Mouse (Mus musculus) hindbrain, embryonic 11.5 days (tissue): Measurements from ENCODE around the gene Lck. TPM values are rescaled to one million over a fixed set of nuclear protein-coding genes. Genes with fewer than 3 reads are reported as not detected.

Experiments
- ATAC-seq: fragments of 200-750 bp; cut with Nextera tagmentation; 2 replicates; pipeline ENCODE4 v1.8.0; 2017; ENCODE audit warnings: mild to moderate bottlenecking, moderate TSS enrichment, moderate library complexity; ENCODE audit not compliant: low FRiP score
- DNase-seq: peaks from one replicate; pipeline ENCODE4 v3.0.0-alpha.2; 2015; ENCODE audit warnings: low spot score
- H3K27ac ChIP-seq: fragments of 300-500 bp; sonication (generic); 2 replicates; pipeline ENCODE4 v1.5.1; 2014; ENCODE audit warnings: mild to moderate bottlenecking, low read depth, low read length
- H3K27me3 ChIP-seq: fragments of 300-500 bp; sonication (generic); 2 replicates; pipeline ENCODE4 v1.6.1; 2014; ENCODE audit warnings: mild to moderate bottlenecking, low read length, moderate library complexity, mixed read lengths; ENCODE audit not compliant: control insufficient read depth, insufficient read depth
- H3K36me3 ChIP-seq: fragments of 300-500 bp; sonication (generic); 2 replicates; pipeline ENCODE4 v1.6.1; 2014; ENCODE audit warnings: mild to moderate bottlenecking, low read length, moderate library complexity, mixed read lengths; ENCODE audit not compliant: control insufficient read depth, insufficient read depth
- H3K4me1 ChIP-seq: fragments of 300-500 bp; sonication (generic); replicated peaks from 2 replicates; pipeline ENCODE4 v1.6.1; 2014; ENCODE audit warnings: low read length, mixed read lengths; ENCODE audit not compliant: control insufficient read depth, insufficient read depth
- H3K4me2 ChIP-seq: fragments of 300-500 bp; sonication (generic); replicated peaks from 2 replicates; pipeline ENCODE4 v1.6.1; 2014; ENCODE audit warnings: mild to moderate bottlenecking, low read depth, low read length
- H3K4me3 ChIP-seq: fragments of 300-500 bp; sonication (generic); 2 replicates; pipeline ENCODE4 v1.5.1; 2014; ENCODE audit warnings: low read depth, low read length
- H3K9ac ChIP-seq: fragments of 300-500 bp; sonication (generic); 2 replicates; pipeline ENCODE4 v1.6.1; 2014; ENCODE audit warnings: low read depth, low read length
- H3K9me3 ChIP-seq: fragments of 300-500 bp; sonication (generic); 2 replicates; pipeline ENCODE4 v1.6.1; 2016; ENCODE audit warnings: low read length; ENCODE audit not compliant: control insufficient read depth
- WGBS: fragments of 180-500 bp; shearing (Covaris S2); extraction: QIAGEN DNeasy Blood & Tissue Kit; methylation state at CpG from one replicate; pipeline ENCODE4 v1.1.7; 2014; 5-methylcytosine and 5-hydroxymethylcytosine counted together
- polyA plus RNA-seq: library from polyadenylated mRNA; unstranded; fragments of >200 nt; fragmentation: Nextera tagmentation; extraction: Ambion mirVana; gene quantifications from 2 replicates; pipeline ENCODE4 v1.2.1, GENCODE M21; 2014

Lck gene
- polyA plus RNA-seq, 1 experiment from 2014 or later = 5.8 TPM

DNA sequence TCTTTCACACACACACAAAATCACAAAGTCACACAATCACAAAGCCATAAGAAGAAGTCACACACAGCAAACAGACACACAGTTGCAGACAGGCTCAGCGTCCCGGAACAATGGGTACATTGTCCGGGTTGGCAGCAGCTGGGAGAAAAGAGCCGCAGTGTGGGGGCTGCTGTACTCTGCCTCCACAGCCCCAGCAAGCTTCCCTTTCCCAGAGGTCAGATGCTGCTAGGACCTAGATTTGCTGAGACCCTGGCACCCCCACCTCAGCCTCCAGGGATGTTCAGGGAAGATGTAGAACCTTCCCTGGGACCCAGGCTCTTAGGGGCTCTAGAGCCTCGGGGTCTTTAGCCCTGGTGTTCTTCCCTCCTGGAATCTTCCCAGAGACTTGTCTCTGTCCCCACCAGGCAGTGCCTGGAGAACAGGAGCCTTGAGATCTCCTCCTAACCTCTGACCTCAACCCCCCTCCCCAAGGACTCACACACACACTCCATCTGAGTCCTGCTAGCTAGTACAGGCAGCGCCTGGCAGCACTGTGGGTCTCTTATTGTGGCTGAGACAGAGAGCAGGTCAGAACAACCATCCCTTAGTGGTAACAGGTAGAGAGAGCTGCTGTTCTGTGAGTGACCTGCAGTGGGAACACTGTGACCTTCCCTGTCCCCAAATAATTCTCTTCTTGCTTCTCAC lies 61.9 kb downstream of the Lck start:
- no peak for ATAC-seq
- Histone ChIP-seq H3K27ac (peak overlapping the region; percentile 84), H3K9me3 (no peaks in the 10 kb centered on the region), H3K4me3 (no peak overlapping the region), H3K36me3 (peaks cover 2% of the 10 kb centered on the region; the same call in 1 of the 2 replicates), H3K27me3 (no peaks in the 10 kb centered on the region), H3K4me2 (0 out of 2 replicates have a peak overlapping the region, but pooled peaks have one; percentile 6), H3K9ac (peak overlapping the region; percentile 37; the same call in 1 of the 2 replicates), H3K4me1 (peaks cover 14% of the 10 kb centered on the region)
- 23% methylated on average over 6 of the region's 6 CpGs for WGBS
- DNase-seq = peak; percentile 62

DNA sequence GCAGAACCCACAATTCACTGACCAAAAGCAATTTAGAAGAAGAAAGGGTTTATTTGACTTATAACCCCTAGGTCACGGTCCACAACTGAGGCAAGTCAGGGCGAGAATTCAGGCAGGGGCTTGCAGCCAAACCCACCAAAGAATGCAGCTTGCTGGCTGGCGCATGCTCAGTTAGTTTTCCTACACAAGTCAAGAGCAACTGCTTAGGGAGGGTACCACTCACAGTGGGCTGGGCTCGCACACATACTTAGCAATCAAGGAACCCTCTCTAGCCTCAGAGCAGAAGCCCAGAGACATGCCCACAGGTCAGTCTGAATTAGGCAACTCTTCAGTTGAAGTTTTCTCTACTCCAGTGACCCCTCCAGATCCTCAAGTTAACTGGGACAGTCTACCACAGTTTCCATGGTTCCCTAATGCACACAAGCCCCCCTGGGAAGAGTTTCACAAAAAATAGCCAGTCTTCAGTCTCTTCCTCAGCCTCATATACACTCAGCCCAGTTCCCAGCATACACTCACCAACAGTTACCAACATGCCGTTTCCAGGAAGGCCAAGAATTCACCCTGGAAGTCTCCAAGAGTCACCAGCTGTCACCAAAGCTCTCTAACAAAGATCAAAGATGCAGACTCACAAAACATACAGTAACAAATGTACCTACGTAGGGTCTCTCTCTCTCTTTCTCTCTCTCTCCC lies 62.6 kb downstream of the Lck start:
- H3K27ac ChIP-seq = peak overlapping the region; percentile 84
- H3K9me3 ChIP-seq = no peaks in the 10 kb centered on the region
- ATAC-seq = no peak
- H3K9ac ChIP-seq = no peak overlapping the region
- H3K36me3 ChIP-seq = no peaks in the 10 kb centered on the region
- no peak overlapping the region for H3K4me2 ChIP-seq
- peak; percentile 29 for DNase-seq
- peaks cover 14% of the 10 kb centered on the region for H3K4me1 ChIP-seq
- 36% methylated on average over 6 of the region's 6 CpGs for WGBS
- H3K27me3 ChIP-seq = no peaks in the 10 kb centered on the region
- no peak overlapping the region for H3K4me3 ChIP-seq

- Histone ChIP-seq H3K27me3 (no peaks in the 10 kb centered on the region), H3K4me1 (peaks cover 14% of the 10 kb centered on the region), H3K27ac (no peak overlapping the region), H3K36me3 (no peaks in the 10 kb centered on the region), H3K4me3 (no peak overlapping the region), H3K9me3 (no peaks in the 10 kb centered on the region), H3K4me2 (no peak overlapping the region), H3K9ac (no peak overlapping the region)
- WGBS = 63% methylated on average over 3 of the region's 3 CpGs
- DNase-seq (no peak), ATAC-seq (no peak)
Measured at GRCm38 (mm10) chr4:129509650-129510049, 63.8 kb downstream of the Lck start.

DNA sequence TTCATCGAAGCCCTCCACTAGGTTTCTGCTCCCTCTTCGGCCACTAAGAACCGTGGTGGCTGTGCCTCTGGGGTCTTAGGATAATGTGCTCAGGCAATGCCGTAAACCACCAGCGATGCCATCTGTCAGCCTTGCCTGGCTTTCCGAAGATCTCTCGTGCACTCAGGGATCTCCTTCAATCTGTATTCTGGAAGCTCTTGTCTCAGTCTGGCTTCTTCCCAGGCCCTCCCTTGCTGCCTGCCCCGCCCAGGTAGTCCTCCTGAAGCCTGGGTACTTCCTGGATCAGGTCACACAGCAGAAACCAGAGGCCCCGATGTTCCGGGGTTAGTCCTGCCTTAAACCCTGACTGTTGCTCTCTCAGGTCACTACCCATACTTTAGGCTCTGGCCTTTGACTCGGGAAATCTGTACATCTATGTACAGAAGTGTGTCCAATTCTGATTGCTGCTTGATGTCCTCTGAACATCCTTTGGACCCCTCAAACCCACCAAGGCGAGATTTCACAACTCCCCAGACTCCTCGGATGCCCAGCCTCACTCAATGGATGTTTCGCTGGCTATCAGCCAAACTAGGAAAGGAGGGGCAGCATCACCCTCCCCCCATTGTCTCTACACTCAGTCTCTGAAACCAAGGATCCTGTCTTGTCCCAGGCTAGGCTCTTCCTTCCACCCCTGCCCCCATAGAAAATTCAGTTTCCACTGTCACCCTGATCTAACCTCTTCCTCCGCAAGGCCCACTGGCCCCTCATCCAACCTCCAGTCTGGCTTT lies 64.4 kb downstream of the Lck start:
- Histone ChIP-seq H3K9ac (no peak overlapping the region), H3K4me2 (no peak overlapping the region), H3K36me3 (no peaks in the 10 kb centered on the region), H3K27ac (no peak overlapping the region), H3K4me3 (no peak overlapping the region), H3K4me1 (peaks cover 14% of the 10 kb centered on the region), H3K27me3 (no peaks in the 10 kb centered on the region), H3K9me3 (no peaks in the 10 kb centered on the region)
- WGBS = 73% methylated on average over 15 of the region's 15 CpGs
- DNase-seq (no peak), ATAC-seq (no peak)

GRCm38 (mm10) chr4:129508237-129508515 lies 65.3 kb downstream of the Lck start:
- Histone ChIP-seq H3K27ac (no peak overlapping the region), H3K4me3 (no peak overlapping the region), H3K9ac (no peak overlapping the region), H3K9me3 (no peaks in the 10 kb centered on the region), H3K36me3 (no peaks in the 10 kb centered on the region), H3K4me2 (no peak overlapping the region), H3K4me1 (peaks cover 14% of the 10 kb centered on the region), H3K27me3 (no peaks in the 10 kb centered on the region)
- DNase-seq (no peak), ATAC-seq (no peak)
- WGBS = 74% methylated on average over 3 of the region's 3 CpGs

DNA sequence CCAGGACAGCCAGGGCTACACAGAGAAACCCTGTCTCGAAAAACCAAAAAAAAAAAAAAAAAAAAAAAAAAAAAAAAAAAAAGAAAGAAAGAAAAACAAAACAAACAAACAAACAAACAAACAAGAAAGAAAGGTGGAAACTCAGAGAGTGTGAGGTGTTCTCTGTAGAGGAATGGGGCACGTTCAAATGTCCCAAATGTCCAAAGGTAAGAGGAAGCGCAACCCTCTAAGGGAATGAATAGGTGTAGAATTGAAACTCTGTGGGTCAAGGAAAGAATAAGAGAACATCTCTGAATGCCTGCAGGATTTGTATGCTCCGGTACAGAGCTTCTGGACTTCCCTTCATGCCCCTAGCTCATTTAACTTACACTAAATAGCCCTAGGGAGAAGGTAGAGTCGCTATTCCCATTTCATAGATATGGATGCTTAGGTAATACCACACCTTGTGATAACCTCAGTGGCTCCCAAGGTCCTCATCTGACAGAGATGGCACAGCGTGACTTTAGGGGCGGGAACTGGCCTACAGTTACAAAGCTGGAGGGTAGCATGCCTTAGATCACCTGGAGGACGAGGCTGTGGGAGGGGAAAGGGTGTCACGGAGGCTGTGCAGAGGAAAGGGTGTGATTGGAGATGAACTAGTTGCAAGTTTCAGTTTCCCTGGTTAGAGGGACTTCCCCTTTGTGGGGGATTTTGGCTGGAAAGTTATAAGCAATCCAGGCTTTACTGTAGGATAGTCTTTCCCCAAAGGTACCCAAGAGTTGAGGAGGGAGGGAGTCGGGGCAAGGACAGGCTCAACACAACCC lies 65.8 kb downstream of the Lck start:
- no peak overlapping the region for H3K27ac ChIP-seq
- no peak overlapping the region for H3K4me2 ChIP-seq
- 68% methylated on average over 9 of the region's 10 CpGs for WGBS
- H3K9me3 ChIP-seq = no peaks in the 10 kb centered on the region
- H3K36me3 ChIP-seq = no peaks in the 10 kb centered on the region
- no peak overlapping the region for H3K4me3 ChIP-seq
- H3K4me1 ChIP-seq = peaks cover 14% of the 10 kb centered on the region
- ATAC-seq (no peak), DNase-seq (no peak)
- no peaks in the 10 kb centered on the region for H3K27me3 ChIP-seq
- H3K9ac ChIP-seq = no peak overlapping the region

GRCm38 (mm10) chr4:129505511-129505910 lies 67.9 kb downstream of the Lck start:
- Histone ChIP-seq H3K27me3 (no peaks in the 10 kb centered on the region), H3K4me2 (no peak overlapping the region), H3K27ac (no peak overlapping the region), H3K4me3 (no peak overlapping the region), H3K36me3 (no peaks in the 10 kb centered on the region), H3K9ac (no peak overlapping the region), H3K9me3 (no peaks in the 10 kb centered on the region), H3K4me1 (no peaks in the 10 kb centered on the region)
- DNase-seq = no peak
- WGBS = 76% methylated on average over 3 of the region's 3 CpGs
- no peak for ATAC-seq

DNA sequence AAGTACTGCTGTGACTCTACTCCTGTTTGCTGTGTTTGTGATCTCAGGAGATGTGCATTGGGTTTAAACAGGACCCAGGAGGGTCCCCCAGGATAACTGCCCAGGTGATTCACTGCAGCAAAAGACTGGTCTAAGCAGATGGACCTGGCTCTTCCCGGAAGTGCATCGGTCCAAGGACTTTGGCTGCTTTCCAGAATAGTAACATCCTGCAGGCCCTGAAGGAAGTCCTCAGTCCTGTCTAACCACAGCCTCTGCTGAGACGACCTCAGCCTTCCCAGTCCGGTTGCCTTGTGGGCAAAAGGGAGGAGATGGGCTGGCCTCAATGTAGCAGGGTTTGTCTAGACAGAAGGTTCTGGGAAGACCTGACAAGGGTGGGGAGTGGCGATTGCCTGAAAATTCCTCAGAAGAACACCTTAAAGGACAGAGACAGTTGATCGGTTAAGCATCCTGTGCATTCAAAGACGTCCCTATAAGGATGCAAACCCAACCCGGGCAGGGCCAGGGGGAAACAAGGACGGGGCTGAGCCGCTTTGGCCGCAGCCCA lies 70.5 kb downstream of the Lck start:
- no peaks in the 10 kb centered on the region for H3K9me3 ChIP-seq
- H3K4me1 ChIP-seq = no peaks in the 10 kb centered on the region; the same call in 1 of the 2 replicates
- H3K4me3 ChIP-seq = no peak overlapping the region
- H3K36me3 ChIP-seq = no peaks in the 10 kb centered on the region
- 78% methylated on average over 11 of the region's 11 CpGs for WGBS
- DNase-seq = no peak
- ATAC-seq = no peak
- H3K27ac ChIP-seq = no peak overlapping the region
- H3K9ac ChIP-seq = no peak overlapping the region
- no peak overlapping the region for H3K4me2 ChIP-seq
- H3K27me3 ChIP-seq = no peaks in the 10 kb centered on the region
